Mouse (Mus musculus): Measurements from ENCODE around the gene Tacr3. TPM values are rescaled to one million over a fixed set of nuclear protein-coding genes. Genes with fewer than 3 reads are reported as not detected.

Tacr3 gene
- total RNA-seq (2021), result 1 to 10 TPM; 3.2 to 3.3 TPM

DNA sequence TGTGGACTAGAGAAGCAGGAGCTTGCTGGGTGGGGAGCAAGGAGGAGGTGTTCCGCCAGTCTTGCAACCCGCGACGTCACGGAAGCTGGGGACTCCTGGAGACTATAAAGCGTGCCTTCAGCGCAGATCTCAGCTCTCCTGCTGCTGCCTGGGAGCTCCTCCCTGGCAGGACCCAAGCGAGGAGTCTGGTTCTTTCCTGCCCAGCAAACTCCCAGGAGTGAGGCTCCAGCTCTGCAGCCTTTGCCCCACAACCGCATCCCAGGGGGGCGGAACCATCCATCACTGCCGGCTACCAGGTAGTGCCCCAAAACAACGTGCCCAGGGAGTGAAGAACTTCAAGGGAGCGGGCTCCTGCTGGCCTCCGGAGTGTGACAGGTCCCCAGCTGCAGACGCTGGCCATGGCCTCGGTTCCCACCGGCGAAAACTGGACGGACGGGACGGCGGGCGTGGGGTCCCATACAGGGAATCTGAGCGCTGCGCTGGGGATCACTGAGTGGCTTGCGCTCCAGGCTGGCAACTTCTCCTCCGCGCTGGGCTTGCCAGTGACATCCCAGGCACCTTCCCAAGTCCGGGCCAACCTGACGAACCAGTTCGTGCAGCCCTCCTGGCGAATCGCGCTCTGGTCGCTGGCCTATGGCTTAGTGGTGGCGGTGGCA lies at the start of gene Tacr3:
TSS of gene Tacr3 (plus strand) at position 133 of the 656 bp plus-strand sequence.
- peak; percentile 13 to 25 for DNase-seq (ENCODE audit: extremely low spot score in 1 of 2, low spot score in 2 of 2)

DNA sequence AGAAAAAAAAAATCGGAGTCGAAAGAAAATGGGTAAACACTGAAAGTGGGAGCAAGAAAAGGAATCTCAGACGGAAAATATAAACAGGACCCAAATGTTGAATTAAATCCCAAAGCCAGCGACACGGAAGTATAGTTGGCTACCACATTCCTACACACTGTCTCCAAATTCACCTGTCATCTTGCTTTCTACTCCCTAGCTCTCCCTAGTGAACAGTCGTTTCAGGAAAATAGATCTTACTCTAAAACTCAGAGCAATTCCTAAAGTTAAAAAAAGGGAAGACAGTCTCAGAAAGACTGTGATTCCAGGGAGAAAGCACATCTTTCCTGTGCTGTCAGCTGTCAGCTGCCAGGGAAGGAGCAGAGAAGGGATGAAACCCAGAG lies 324 bp upstream of the Tacr3 start:
- DNase-seq (ENCODE audit: extremely low spot score in 1 of 2, low spot score in 2 of 2), result no peak
- intact Hi-C loops (cut with DNase I), result no loop called here

More for the DNA sequence above, at the start of gene Tacr3:
- intact Hi-C loops (cut with DNase I), result no loop called here

- intact Hi-C loops (cut with DNase I), result no loop called here
Observed at GRCm38 (mm10) chr3:134829531-134829921, 719 bp downstream of the Tacr3 start.

DNA sequence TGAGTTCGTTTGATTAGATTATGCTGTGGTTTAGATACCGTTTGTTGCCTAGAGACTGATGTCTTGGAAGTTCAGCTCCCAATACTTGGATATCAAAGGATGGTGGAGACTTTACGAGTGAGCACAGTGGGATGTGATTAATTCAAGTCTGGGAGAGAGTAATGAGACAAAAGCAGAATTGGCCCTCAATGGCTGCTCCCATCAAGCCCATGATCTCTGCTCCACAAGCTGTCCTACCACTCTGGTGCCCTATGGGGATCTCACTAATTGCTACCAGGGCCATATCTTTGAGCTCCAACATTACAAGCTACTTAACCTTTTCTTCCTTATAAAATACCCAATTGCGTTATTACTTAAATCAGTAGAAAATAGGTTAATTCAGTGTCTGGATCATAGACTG lies 22.5 kb downstream of the Tacr3 start:
- DNase-seq (ENCODE audit: extremely low spot score in 1 of 2, low spot score in 2 of 2), result no peak
- intact Hi-C loops (cut with DNase I), result no loop called here

More at GRCm38 (mm10) chr3:134829531-134829921, 719 bp downstream of the Tacr3 start:
- peak; percentile 6 to 16 for DNase-seq (ENCODE audit: extremely low spot score in 1 of 2, low spot score in 2 of 2)

DNA sequence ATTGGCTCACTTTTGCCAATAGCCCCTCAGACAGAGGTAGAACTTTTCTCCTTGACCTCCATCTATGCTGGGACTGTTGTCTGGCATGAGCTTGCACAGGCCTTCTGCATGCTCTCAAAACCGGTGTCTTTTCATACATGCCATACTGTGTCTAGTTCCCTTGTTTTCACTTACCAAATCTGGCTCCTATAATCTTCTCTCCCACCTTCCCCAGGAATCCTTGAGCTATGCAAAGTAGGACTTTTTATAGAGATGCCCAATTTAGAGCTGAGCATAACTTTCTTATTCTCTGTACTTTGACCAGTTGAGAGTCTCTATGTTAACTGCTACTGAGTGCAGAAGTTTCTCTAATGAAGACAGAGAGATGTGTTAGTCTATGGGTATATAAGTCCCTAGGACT lies 48.9 kb downstream of the Tacr3 start:
- DNase-seq (ENCODE audit: extremely low spot score in 1 of 2, low spot score in 2 of 2), result no peak
- intact Hi-C loops (cut with DNase I), result no loop called here

DNA sequence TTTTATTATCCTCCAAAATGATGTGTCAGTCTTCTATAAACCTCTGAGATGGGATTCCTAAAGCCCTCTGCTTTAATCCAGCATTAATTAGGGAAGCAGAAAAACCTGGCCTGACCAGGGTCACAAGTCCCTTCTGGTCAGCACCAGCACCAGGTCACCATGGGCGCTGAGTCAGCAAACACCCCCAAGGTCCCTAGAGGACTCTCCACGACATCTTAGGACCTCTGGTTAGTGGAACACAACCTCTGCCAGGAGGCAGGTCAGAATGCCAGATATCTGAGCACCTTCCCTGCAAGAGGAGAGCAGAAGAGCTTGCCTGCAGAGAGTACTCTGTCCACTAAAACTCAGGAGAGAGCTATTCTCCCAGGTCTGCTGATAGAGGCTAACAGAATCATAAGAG lies 67.0 kb downstream of the Tacr3 start:
- DNase-seq (ENCODE audit: extremely low spot score in 1 of 2, low spot score in 2 of 2), result no peak
- intact Hi-C loops (cut with DNase I), result no loop called here

DNA sequence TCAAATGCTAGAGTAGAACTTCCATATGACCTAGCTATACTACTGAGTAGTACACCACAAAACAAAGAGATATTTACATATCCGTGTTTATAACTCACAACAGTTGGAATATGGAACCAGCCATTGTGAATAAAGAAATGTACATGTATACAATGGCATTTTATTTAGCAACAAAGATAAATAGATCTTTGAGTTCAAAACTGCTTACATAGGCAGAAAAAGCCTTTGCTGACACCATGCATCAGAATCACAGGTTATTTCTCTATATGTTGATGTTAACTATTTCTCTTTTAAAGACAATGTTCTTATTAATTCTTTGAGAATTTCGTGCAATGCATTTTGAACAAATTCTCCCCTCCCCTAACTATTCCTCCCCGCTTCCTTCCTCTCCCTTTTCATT lies 80.1 kb downstream of the Tacr3 start:
- no peak for DNase-seq (ENCODE audit: extremely low spot score in 1 of 2, low spot score in 2 of 2)
- intact Hi-C loops (cut with DNase I), result no loop called here

- no peak for DNase-seq (ENCODE audit: extremely low spot score in 1 of 2, low spot score in 2 of 2)
Observed at GRCm38 (mm10) chr3:134934703-134935102, 105.9 kb downstream of the Tacr3 start.

DNA sequence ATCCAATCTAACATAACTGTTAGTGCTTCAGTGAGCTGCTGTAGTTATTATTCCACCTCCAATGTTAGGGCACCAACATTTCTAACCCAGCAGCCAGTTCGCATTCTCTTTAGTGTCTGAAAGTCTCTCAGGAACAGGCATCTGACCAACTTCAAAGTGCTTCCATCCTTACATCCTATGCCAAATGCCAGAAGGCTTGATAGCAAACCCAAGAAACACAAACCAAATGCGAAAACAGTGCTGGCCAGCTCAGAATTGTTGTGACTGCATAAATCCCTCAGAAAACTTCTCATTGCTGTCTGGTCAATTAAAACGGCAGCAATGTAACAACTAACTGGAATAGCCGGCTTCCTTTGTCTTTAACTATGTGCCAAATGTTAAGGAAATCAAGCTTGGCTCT lies 106.7 kb downstream of the Tacr3 start:
- intact Hi-C loops (cut with DNase I), result no loop called here
- peak in 1 of 2 experiments; percentile 1 for DNase-seq (ENCODE audit: extremely low spot score in 1 of 2, low spot score in 2 of 2)

More at GRCm38 (mm10) chr3:134934703-134935102, 105.9 kb downstream of the Tacr3 start:
- intact Hi-C loops (cut with DNase I), result no loop called here

DNA sequence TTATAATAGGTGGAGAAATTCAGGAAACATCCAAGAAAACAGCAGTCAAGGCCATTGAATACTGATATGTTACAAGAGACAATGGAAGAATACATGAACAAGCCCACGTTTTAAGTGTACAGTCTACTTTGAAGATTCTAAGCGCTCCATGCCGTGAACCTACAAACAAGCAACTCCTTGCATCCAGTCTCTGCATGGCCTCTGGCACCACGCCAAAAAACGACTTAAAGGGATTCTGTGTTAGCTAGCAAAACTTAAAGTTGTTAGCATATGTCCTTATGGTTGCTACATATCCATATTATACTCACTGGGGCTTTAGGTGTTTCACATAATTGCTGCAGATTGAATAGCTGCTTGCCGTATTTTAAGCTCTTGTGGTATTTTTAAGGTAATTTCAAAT lies 134.7 kb downstream of the Tacr3 start:
- intact Hi-C loops (cut with DNase I), result no loop called here
- peak in 1 of 2 experiments; percentile 21 for DNase-seq (ENCODE audit: extremely low spot score in 1 of 2, low spot score in 2 of 2)

DNA sequence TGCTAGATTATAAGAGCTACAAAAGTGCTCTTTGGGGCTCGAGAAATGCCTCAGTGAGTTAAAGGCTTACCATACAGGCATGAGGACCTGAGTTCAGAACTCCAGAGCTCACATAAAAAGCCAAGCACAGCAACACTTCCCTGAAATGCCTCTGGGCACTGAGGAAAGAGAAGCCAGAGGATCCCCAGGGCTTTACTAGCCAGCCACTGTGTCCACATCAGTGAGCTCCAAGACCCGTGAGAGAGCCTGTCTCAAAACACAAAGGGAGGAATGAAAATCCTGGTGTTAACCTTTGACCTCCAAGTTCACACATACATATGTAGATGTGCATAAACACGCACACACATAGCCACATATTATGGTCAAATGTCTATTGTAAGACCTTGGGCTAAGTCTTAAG lies 150.1 kb downstream of the Tacr3 start:
- intact Hi-C loops (cut with DNase I), result no loop called here
- no peak for DNase-seq (ENCODE audit: extremely low spot score in 1 of 2, low spot score in 2 of 2)

DNA sequence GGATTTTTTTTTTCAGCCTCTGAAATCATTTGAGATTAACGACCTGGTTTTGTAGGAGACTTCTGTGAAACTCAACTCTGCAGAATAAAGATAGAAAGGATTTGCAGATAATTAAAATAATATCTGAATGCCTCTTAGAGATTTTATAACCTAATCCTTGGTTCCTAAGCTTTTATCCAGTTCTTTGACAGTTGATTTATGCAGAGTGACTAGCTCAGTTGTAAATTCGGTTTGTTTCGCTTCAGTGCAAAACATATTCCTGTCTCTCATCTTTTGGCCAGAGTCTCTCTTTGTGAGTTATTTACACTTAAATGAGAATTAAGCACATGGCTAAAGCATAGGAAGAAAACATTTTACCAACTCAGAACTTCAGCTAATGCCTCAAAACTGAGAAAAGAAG lies 151.3 kb downstream of the Tacr3 start:
- DNase-seq (ENCODE audit: extremely low spot score in 1 of 2, low spot score in 2 of 2), result no peak
- intact Hi-C loops (cut with DNase I), result no loop called here

All from left cerebral cortex, postnatal 10 days (tissue).